Mouse (Mus musculus): ENCODE measurements around the gene Tmem243. TPM values are rescaled to one million over a fixed set of nuclear protein-coding genes. Genes with fewer than 3 reads are reported as not detected.

The Tmem243 gene
- polyA plus RNA-seq, 1 experiment from 2014 or later: 13.1 TPM

DNA sequence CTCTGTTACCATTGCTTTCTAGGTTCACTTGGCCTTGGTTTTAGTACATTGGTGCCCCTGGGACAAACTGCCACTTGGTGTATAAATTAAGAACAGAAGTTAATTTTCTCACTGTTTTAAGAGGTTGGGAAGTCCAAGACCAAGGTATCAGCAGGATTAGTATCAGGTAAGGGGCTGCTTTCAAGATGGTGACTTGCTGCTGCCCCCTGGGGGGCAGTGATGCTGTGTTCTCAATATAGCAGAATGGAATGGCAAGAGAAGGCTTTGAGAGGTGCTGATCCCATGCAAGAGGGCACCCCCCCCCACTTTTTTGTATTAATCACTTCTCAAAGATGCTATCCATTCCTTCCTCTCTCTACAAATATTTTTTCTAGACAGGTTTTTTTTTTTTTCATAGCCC, 9.1 kb downstream of the Tmem243 start:
- H3K9ac ChIP-seq (ENCODE audit: low read length): no peak overlapping the region
- H3K36me3 ChIP-seq (ENCODE audit: control insufficient read depth, insufficient read depth, low read length): no peaks in the 10 kb centered on the region
- H3K27me3 ChIP-seq (ENCODE audit: control insufficient read depth, insufficient read depth, low read length): no peaks in the 10 kb centered on the region
- ATAC-seq (ENCODE audit: insufficient number of reproducible peaks, insufficient read depth, low FRiP score, low read depth): no peak
- H3K9me3 ChIP-seq (ENCODE audit: control insufficient read depth, low read length): no peaks in the 10 kb centered on the region
- H3K27ac ChIP-seq (replicated peaks in 1 of 2; ENCODE audit: control insufficient read depth in 1 of 2, insufficient read depth in 1 of 2, low read depth in 2 of 2, low read length in 2 of 2): no peak overlapping the region
- peaks cover 0 to 3% of the 10 kb centered on the region in 2 experiments; a peak in 1 of 4 replicates for H3K4me1 ChIP-seq (ENCODE audit: control insufficient read depth in 2 of 2, insufficient read depth in 2 of 2, low read length in 2 of 2)
- H3K4me3 ChIP-seq (ENCODE audit: control insufficient read depth in 1 of 2, insufficient read depth in 1 of 2, low read depth in 1 of 2, low read length in 2 of 2): no peak overlapping the region
- no peak overlapping the region for H3K4me2 ChIP-seq (ENCODE audit: low read length)

GRCm38 (mm10) chr5:9111285-9111684, 10.8 kb downstream of the Tmem243 start:
- ATAC-seq (ENCODE audit: insufficient number of reproducible peaks, insufficient read depth, low FRiP score, low read depth): no peak
- Histone ChIP-seq H3K27ac (replicated peaks in 1 of 2; ENCODE audit: control insufficient read depth in 1 of 2, insufficient read depth in 1 of 2, low read depth in 2 of 2, low read length in 2 of 2) (no peak overlapping the region), H3K4me2 (ENCODE audit: low read length) (no peak overlapping the region), H3K27me3 (ENCODE audit: control insufficient read depth, insufficient read depth, low read length) (no peaks in the 10 kb centered on the region), H3K4me3 (ENCODE audit: control insufficient read depth in 1 of 2, insufficient read depth in 1 of 2, low read depth in 1 of 2, low read length in 2 of 2) (no peak overlapping the region), H3K4me1 (ENCODE audit: control insufficient read depth in 2 of 2, insufficient read depth in 2 of 2, low read length in 2 of 2) (peaks cover 0 to 3% of the 10 kb centered on the region in 2 experiments; a peak in 1 of 4 replicates), H3K9me3 (ENCODE audit: control insufficient read depth, low read length) (no peaks in the 10 kb centered on the region), H3K36me3 (ENCODE audit: control insufficient read depth, insufficient read depth, low read length) (peaks cover 8% of the 10 kb centered on the region; the same call in 1 of the 2 replicates), H3K9ac (ENCODE audit: low read length) (no peak overlapping the region)
- WGBS: 57% methylated on average over 2 of the region's 2 CpGs

GRCm38 (mm10) chr5:9111759-9112158, 11.3 kb downstream of the Tmem243 start:
- Histone ChIP-seq H3K9me3 (ENCODE audit: control insufficient read depth, low read length) (no peaks in the 10 kb centered on the region), H3K36me3 (ENCODE audit: control insufficient read depth, insufficient read depth, low read length) (peaks cover 11% of the 10 kb centered on the region; the same call in 1 of the 2 replicates), H3K4me1 (ENCODE audit: control insufficient read depth in 2 of 2, insufficient read depth in 2 of 2, low read length in 2 of 2) (peaks cover 0 to 3% of the 10 kb centered on the region in 2 experiments; a peak in 1 of 4 replicates), H3K27me3 (ENCODE audit: control insufficient read depth, insufficient read depth, low read length) (no peaks in the 10 kb centered on the region), H3K9ac (ENCODE audit: low read length) (no peak overlapping the region), H3K27ac (replicated peaks in 1 of 2; ENCODE audit: control insufficient read depth in 1 of 2, insufficient read depth in 1 of 2, low read depth in 2 of 2, low read length in 2 of 2) (no peak overlapping the region), H3K4me3 (ENCODE audit: control insufficient read depth in 1 of 2, insufficient read depth in 1 of 2, low read depth in 1 of 2, low read length in 2 of 2) (no peak overlapping the region), H3K4me2 (ENCODE audit: low read length) (no peak overlapping the region)
- WGBS: 11% methylated on average over 5 of the region's 5 CpGs
- no peak for ATAC-seq (ENCODE audit: insufficient number of reproducible peaks, insufficient read depth, low FRiP score, low read depth)

DNA sequence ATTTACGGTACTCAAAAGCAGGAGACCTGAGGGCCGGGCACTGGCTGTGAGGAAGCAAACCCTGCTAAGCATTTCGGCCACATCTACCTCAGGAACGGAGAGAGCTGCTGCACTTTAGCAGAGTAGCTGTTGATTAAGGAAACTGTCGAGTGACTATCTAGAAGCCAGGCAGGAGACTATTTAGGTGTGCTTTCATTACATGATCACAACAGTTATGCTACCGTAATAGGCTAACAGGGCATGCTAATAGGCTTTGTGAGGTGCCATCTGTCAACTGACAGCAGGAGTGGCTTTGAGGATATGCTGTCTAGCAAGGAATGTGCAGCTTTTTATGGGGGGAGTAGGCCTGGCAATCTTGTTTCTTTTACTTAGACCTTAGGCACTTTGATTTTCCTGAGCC, 13.7 kb downstream of the Tmem243 start:
- Histone ChIP-seq H3K4me2 (ENCODE audit: low read length) (no peak overlapping the region), H3K4me1 (ENCODE audit: control insufficient read depth in 2 of 2, insufficient read depth in 2 of 2, low read length in 2 of 2) (peaks cover 0 to 3% of the 10 kb centered on the region in 2 experiments; a peak in 1 of 4 replicates), H3K9me3 (ENCODE audit: control insufficient read depth, low read length) (no peaks in the 10 kb centered on the region), H3K36me3 (ENCODE audit: control insufficient read depth, insufficient read depth, low read length) (peaks cover 32% of the 10 kb centered on the region), H3K4me3 (ENCODE audit: control insufficient read depth in 1 of 2, insufficient read depth in 1 of 2, low read depth in 1 of 2, low read length in 2 of 2) (no peak overlapping the region), H3K27me3 (ENCODE audit: control insufficient read depth, insufficient read depth, low read length) (no peaks in the 10 kb centered on the region), H3K9ac (ENCODE audit: low read length) (no peak overlapping the region), H3K27ac (replicated peaks in 1 of 2; ENCODE audit: control insufficient read depth in 1 of 2, insufficient read depth in 1 of 2, low read depth in 2 of 2, low read length in 2 of 2) (no peak overlapping the region)
- 23% methylated on average over 6 of the region's 6 CpGs for WGBS
- ATAC-seq (ENCODE audit: insufficient number of reproducible peaks, insufficient read depth, low FRiP score, low read depth): no peak

GRCm38 (mm10) chr5:9124134-9124533, 23.7 kb downstream of the Tmem243 start:
- H3K36me3 ChIP-seq (ENCODE audit: control insufficient read depth, insufficient read depth, low read length): peaks cover 94% of the 10 kb centered on the region
- H3K9ac ChIP-seq (ENCODE audit: low read length): no peak overlapping the region
- no peaks in the 10 kb centered on the region for H3K27me3 ChIP-seq (ENCODE audit: control insufficient read depth, insufficient read depth, low read length)
- no peaks in the 10 kb centered on the region for H3K9me3 ChIP-seq (ENCODE audit: control insufficient read depth, low read length)
- no peak overlapping the region for H3K4me3 ChIP-seq (ENCODE audit: control insufficient read depth in 1 of 2, insufficient read depth in 1 of 2, low read depth in 1 of 2, low read length in 2 of 2)
- no peak for ATAC-seq (ENCODE audit: insufficient number of reproducible peaks, insufficient read depth, low FRiP score, low read depth)
- no peak overlapping the region for H3K4me2 ChIP-seq (ENCODE audit: low read length)
- H3K27ac ChIP-seq (replicated peaks in 1 of 2; ENCODE audit: control insufficient read depth in 1 of 2, insufficient read depth in 1 of 2, low read depth in 2 of 2, low read length in 2 of 2): no peak overlapping the region
- no peaks in the 10 kb centered on the region for H3K4me1 ChIP-seq (ENCODE audit: control insufficient read depth in 2 of 2, insufficient read depth in 2 of 2, low read length in 2 of 2)
- WGBS: 90% methylated on average over 2 of the region's 2 CpGs

DNA sequence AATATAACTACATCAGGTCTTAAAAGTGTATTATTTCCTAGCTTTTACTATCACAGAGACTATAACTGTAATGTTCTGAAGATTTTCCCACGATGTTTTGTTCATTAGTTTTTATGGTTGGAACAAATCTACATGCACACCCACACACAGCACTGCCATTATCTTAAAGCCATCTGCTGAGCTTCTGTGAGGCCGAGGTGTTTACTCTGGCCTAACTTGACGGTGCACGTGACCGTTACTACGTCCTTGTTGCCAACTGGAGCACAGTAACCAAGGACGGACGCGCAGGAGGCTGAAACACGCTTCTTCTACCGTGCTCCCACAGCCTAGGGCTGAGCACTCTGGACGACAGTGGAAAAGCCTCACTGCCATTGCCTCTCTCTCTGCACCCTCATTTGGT, 28.1 kb downstream of the Tmem243 start:
- Histone ChIP-seq H3K27me3 (ENCODE audit: control insufficient read depth, insufficient read depth, low read length) (no peaks in the 10 kb centered on the region), H3K9ac (ENCODE audit: low read length) (no peak overlapping the region), H3K36me3 (ENCODE audit: control insufficient read depth, insufficient read depth, low read length) (peaks cover 76% of the 10 kb centered on the region), H3K4me1 (ENCODE audit: control insufficient read depth in 2 of 2, insufficient read depth in 2 of 2, low read length in 2 of 2) (no peaks in the 10 kb centered on the region), H3K27ac (replicated peaks in 1 of 2; ENCODE audit: control insufficient read depth in 1 of 2, insufficient read depth in 1 of 2, low read depth in 2 of 2, low read length in 2 of 2) (no peak overlapping the region), H3K4me3 (ENCODE audit: control insufficient read depth in 1 of 2, insufficient read depth in 1 of 2, low read depth in 1 of 2, low read length in 2 of 2) (no peak overlapping the region), H3K4me2 (ENCODE audit: low read length) (no peak overlapping the region), H3K9me3 (ENCODE audit: control insufficient read depth, low read length) (no peaks in the 10 kb centered on the region)
- WGBS: 87% methylated on average over 12 of the region's 12 CpGs
- ATAC-seq (ENCODE audit: insufficient number of reproducible peaks, insufficient read depth, low FRiP score, low read depth): no peak

DNA sequence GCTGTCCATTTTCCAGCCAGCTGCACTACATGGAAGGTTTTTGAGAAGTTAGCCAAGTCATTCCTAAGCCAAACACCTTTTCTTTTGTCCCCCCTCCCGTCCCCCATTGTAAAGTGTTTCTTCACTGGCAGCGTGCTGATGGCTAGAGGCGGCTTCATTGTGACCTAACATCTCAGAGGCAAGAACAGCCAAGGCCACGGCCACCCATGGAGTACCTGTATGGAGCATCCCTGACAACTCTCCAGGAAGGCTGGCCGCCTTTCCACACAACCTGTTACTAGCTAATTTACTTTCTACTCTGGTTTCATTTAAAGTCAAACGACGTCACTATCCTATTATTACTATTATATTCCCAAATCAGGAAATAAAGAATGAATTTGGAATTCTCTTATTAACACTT, 31.3 kb downstream of the Tmem243 start:
- H3K27ac ChIP-seq (replicated peaks in 1 of 2; ENCODE audit: control insufficient read depth in 1 of 2, insufficient read depth in 1 of 2, low read depth in 2 of 2, low read length in 2 of 2): no peak overlapping the region
- peaks cover 70% of the 10 kb centered on the region for H3K36me3 ChIP-seq (ENCODE audit: control insufficient read depth, insufficient read depth, low read length)
- H3K9ac ChIP-seq (ENCODE audit: low read length): no peak overlapping the region
- H3K9me3 ChIP-seq (ENCODE audit: control insufficient read depth, low read length): no peaks in the 10 kb centered on the region
- H3K4me2 ChIP-seq (ENCODE audit: low read length): no peak overlapping the region
- WGBS: 96% methylated on average over 7 of the region's 7 CpGs
- H3K27me3 ChIP-seq (ENCODE audit: control insufficient read depth, insufficient read depth, low read length): no peaks in the 10 kb centered on the region
- no peak overlapping the region for H3K4me3 ChIP-seq (ENCODE audit: control insufficient read depth in 1 of 2, insufficient read depth in 1 of 2, low read depth in 1 of 2, low read length in 2 of 2)
- ATAC-seq (ENCODE audit: insufficient number of reproducible peaks, insufficient read depth, low FRiP score, low read depth): no peak
- no peaks in the 10 kb centered on the region for H3K4me1 ChIP-seq (ENCODE audit: control insufficient read depth in 2 of 2, insufficient read depth in 2 of 2, low read length in 2 of 2)

- H3K9ac ChIP-seq (ENCODE audit: low read length): no peak overlapping the region
Measured at GRCm38 (mm10) chr5:9135588-9135987, 35.1 kb downstream of the Tmem243 start.

More at GRCm38 (mm10) chr5:9135588-9135987, 35.1 kb downstream of the Tmem243 start:
- ATAC-seq (ENCODE audit: insufficient number of reproducible peaks, insufficient read depth, low FRiP score, low read depth): no peak
- Histone ChIP-seq H3K36me3 (ENCODE audit: control insufficient read depth, insufficient read depth, low read length) (peaks cover 63% of the 10 kb centered on the region), H3K4me1 (ENCODE audit: control insufficient read depth in 2 of 2, insufficient read depth in 2 of 2, low read length in 2 of 2) (no peaks in the 10 kb centered on the region), H3K27ac (replicated peaks in 1 of 2; ENCODE audit: control insufficient read depth in 1 of 2, insufficient read depth in 1 of 2, low read depth in 2 of 2, low read length in 2 of 2) (no peak overlapping the region), H3K4me3 (ENCODE audit: control insufficient read depth in 1 of 2, insufficient read depth in 1 of 2, low read depth in 1 of 2, low read length in 2 of 2) (no peak overlapping the region), H3K9me3 (ENCODE audit: control insufficient read depth, low read length) (no peaks in the 10 kb centered on the region), H3K27me3 (ENCODE audit: control insufficient read depth, insufficient read depth, low read length) (no peaks in the 10 kb centered on the region), H3K4me2 (ENCODE audit: low read length) (no peak overlapping the region)
- 87% methylated on average over 3 of the region's 3 CpGs for WGBS

Data from heart, embryonic 14.5 days (tissue).